Mouse (Mus musculus) embryonic facial prominence, embryonic 12.5 days (tissue): ENCODE results near the gene Arhgef18. TPM values are rescaled to one million over a fixed set of nuclear protein-coding genes. Genes with fewer than 3 reads are reported as not detected.

ENCODE experiments used
- ATAC-seq: fragments of 200-750 bp; cut with Nextera tagmentation; 2 replicates; pipeline ENCODE4 v1.8.0; 2017; ENCODE audit not compliant: insufficient number of reproducible peaks, insufficient read depth, low FRiP score, low TSS enrichment
- H3K27ac ChIP-seq: fragments of 300-500 bp; sonication (generic); 2 replicates; pipeline ENCODE4 v1.5.1; 2016; ENCODE audit warnings: mild to moderate bottlenecking
- H3K27me3 ChIP-seq: fragments of 300-500 bp; sonication (generic); 2 replicates; pipeline ENCODE4 v1.6.1; 2016; ENCODE audit warnings: mild to moderate bottlenecking, moderate library complexity
- H3K36me3 ChIP-seq: fragments of 300-500 bp; sonication (generic); 2 replicates; pipeline ENCODE4 v1.6.1; 2016; ENCODE audit warnings: mild to moderate bottlenecking
- H3K4me1 ChIP-seq: fragments of 300-500 bp; sonication (generic); 2 replicates; pipeline ENCODE4 v1.6.1; 2016
- H3K4me2 ChIP-seq: fragments of 300-500 bp; sonication (generic); replicated peaks from 2 replicates; pipeline ENCODE4 v1.6.1; 2016; ENCODE audit warnings: mild to moderate bottlenecking, moderate library complexity
- H3K4me3 ChIP-seq: fragments of 300-500 bp; sonication (generic); 2 replicates; pipeline ENCODE4 v1.5.1; 2016; ENCODE audit warnings: mild to moderate bottlenecking
- H3K9ac ChIP-seq: fragments of 300-500 bp; sonication (generic); 2 replicates; pipeline ENCODE4 v1.6.1; 2016; ENCODE audit warnings: mild to moderate bottlenecking, moderate library complexity
- H3K9me3 ChIP-seq: fragments of 300-500 bp; sonication (generic); 2 replicates; pipeline ENCODE4 v1.6.1; 2016; ENCODE audit warnings: mild to moderate bottlenecking, moderate library complexity
- WGBS: fragments of 180-500 bp; shearing (Covaris S2); methylation state at CpG from one replicate; pipeline ENCODE4 v1.1.7; 2016; 5-methylcytosine and 5-hydroxymethylcytosine counted together
- polyA plus RNA-seq: library from polyadenylated mRNA; unstranded; fragments of >200 nt; fragmentation: Nextera tagmentation; extraction: Ambion mirVana; gene quantifications from 2 replicates; pipeline ENCODE4 v1.2.1, GENCODE M21; 2016

Gene Arhgef18
- polyA plus RNA-seq, 1 experiment from 2014 or later = 13.0 TPM

DNA sequence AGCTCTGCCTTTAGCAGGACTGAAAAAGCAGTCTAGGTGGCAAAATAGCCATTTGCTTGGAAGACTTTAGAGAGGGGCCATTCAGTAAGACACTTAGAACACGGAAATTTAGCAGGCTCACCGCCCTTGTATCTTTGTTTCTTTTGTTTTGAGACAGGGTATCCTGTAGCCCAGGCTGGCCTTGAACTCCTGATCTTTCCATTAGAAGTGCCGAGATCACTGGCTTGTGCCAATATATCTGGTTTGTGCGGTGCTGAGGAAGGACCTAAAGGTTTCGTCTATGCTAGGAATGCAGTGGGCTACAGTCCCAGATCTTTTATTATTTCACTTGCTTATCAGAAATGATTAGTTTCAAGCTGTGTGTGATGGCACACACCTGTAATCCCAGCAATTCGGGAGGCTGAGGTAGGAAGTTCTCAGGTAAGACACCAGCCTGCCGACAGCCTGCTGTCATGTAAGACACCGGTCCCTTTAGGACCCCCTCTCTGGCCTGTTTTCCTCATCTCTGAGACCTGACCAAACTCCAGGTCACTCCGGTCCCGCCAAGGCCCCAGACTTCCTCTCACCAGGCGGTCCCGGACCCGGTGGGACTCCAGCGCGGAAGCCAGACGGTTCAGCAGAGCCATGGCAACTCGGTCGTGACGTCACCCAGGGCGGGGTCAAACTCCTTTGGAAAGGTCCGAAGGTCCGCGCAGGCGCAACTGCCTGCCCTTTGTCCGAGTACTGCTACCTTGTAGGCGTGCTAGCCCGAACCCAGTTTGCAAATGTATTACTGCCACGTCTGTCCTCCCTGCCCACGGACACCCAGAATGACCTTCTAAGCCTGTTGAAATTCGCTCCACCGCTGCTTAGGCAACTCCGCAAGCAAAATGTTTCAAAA, 74.4 kb downstream of the Arhgef18 start, which contains the start of gene Pex11g:
Gene Pex11g, minus strand, starts transcription at position 675 of the 880 bp plus-strand sequence.
- Histone ChIP-seq H3K27me3 (no peaks in the 10 kb centered on the region), H3K4me3 (peak within 1 kb of the TSS; percentile 44), H3K36me3 (no peaks in the 10 kb centered on the region), H3K9me3 (no peaks in the 10 kb centered on the region), H3K9ac (peak within 1 kb of the TSS; percentile 53), H3K27ac (peak within 1 kb of the TSS; percentile 67), H3K4me2 (peak within 1 kb of the TSS; percentile 56), H3K4me1 (peaks cover 6% of the 10 kb centered on the region; the same call in 1 of the 2 replicates)
- 8% methylated on average over 32 of the region's 32 CpGs for WGBS
- peak; percentile 83 for ATAC-seq

DNA sequence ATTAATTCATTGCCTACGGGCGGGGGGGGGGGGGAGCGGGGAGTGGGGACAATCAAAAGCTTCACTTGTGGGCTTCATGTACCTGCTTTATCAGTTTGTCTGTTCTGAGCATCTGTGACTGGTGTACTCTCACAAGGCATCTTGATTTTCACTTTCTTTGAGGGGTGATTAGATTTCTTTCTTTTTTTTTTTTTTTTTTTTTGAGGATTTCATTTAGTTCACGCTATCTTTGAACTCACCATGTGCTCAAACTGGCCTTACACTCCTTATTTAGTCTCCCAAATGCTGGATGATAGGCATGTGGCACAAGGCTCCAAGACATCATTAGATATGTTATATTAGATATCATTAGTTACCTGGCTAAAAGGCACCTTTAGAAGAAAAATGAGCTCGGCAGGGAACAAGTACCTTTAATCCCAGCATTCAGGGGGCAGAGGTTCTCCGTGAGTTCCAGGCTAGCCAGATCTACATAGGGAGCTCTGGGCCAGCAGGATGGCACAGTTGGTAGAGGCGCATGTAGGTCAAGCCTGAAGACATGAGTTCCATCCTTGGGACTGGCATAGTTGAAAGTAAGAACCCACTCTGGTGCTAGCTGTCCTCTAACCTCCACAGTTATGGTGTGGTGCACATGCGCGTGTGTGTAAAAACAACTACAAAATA, 75.2 kb downstream of the Arhgef18 start:
- Histone ChIP-seq H3K36me3 (no peaks in the 10 kb centered on the region), H3K4me3 (peak overlapping the region; percentile 44), H3K9me3 (no peaks in the 10 kb centered on the region), H3K27me3 (no peaks in the 10 kb centered on the region), H3K4me1 (peaks cover 6% of the 10 kb centered on the region; the same call in 1 of the 2 replicates), H3K4me2 (peak overlapping the region; percentile 56), H3K27ac (peak overlapping the region; percentile 67), H3K9ac (peak overlapping the region; percentile 53)
- no peak for ATAC-seq
- WGBS = 53% methylated on average over 9 of the region's 9 CpGs

DNA sequence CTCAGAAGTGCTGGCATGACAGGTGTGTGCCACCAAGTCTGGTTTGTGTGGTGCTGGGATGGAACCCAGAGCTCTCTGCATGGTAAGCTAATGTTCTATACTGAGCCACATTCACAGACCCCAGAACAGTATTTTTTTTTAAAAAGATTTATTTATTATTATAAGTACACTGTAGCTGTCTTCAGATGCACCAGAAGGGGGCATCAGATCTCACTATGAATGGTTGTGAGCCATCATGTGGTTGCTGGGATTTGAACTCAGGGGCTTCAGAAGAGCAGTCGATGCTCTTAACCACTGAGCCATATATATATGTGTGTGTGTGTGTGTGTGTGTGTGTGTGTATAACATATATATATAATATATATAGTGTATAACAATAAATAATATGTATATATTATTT, 76.0 kb downstream of the Arhgef18 start:
- Histone ChIP-seq H3K36me3 (no peaks in the 10 kb centered on the region), H3K4me3 (no peak overlapping the region), H3K9me3 (no peaks in the 10 kb centered on the region), H3K4me2 (no peak overlapping the region), H3K4me1 (peaks cover 6% of the 10 kb centered on the region; the same call in 1 of the 2 replicates), H3K27ac (no peak overlapping the region), H3K9ac (no peak overlapping the region), H3K27me3 (no peaks in the 10 kb centered on the region)
- 100% methylated on average over 1 of the region's 1 CpGs for WGBS
- ATAC-seq = no peak

DNA sequence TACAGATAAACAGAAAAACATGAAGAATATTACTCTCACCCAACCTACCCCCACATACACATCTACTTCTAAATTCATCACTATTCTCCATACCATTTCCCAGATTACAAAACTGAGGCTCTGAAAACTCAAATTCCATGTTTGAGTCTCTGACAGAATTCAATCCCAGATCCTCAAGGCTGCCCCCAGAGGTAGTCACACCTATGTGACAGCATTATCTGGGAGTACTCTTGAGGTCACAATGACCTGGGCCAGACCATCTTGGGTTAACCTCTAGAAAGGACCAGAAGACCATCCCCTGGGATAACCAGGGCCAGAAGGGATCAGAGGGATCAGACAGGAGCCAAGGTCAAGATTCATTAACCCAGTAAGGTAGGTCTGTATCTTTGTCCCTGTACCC, 77.8 kb downstream of the Arhgef18 start, which contains the start of gene Tex45:
Gene Tex45, plus strand, starts transcription at position 301 of the 400 bp plus-strand sequence.
- Histone ChIP-seq H3K27me3 (peaks cover 4% of the 10 kb centered on the region; the same call in 1 of the 2 replicates), H3K9me3 (no peaks in the 10 kb centered on the region), H3K36me3 (no peaks in the 10 kb centered on the region), H3K9ac (no peak within 1 kb of the TSS), H3K4me3 (no peak within 1 kb of the TSS), H3K4me2 (no peak within 1 kb of the TSS), H3K4me1 (peaks cover 6% of the 10 kb centered on the region; the same call in 1 of the 2 replicates), H3K27ac (no peak within 1 kb of the TSS)
- ATAC-seq = no peak

DNA sequence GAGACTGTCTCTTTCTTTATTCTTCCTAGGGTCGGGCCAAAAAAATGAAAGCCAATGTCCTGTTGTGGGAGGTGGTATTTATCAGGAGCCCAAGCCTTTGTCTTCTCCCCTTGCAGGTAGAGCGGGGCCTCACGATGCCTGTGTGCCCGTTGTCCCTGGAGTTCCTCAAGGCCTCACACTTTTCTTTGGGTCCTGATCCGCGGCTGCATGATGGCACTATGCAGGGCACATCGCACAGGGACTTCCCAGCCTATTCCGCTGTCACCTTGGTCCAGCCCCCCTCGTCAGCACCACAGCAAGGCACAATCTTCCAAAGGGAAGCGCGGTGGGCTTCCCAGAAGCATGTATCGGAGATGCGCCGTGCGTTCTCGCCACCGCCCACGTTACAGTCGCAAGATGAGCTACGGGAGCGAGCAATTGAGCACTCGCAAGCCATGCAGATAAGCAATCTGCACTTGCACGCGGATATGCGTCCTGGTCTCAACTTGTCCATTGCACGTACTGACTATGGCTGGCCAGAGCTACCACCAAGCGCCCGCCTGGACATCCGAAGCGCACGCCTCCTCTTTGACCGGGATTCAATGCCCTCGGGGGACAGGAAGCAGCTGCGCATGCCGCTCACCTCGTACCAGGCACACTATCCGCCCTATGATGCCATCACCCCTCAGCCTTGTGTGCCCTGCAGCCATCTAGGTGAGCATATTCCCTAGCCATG, 83.1 kb downstream of the Arhgef18 start:
- Histone ChIP-seq H3K27me3 (peaks cover 21% of the 10 kb centered on the region; the same call in 1 of the 2 replicates), H3K27ac (no peak overlapping the region), H3K4me2 (peak overlapping the region; percentile 52), H3K36me3 (no peaks in the 10 kb centered on the region), H3K4me1 (0 out of 2 replicates have a peak, but pooled peaks cover 5% of the 10 kb centered on the region), H3K4me3 (peak overlapping the region; percentile 26), H3K9ac (no peak overlapping the region), H3K9me3 (no peaks in the 10 kb centered on the region)
- ATAC-seq = no peak
- 17% methylated on average over 37 of the region's 37 CpGs for WGBS

DNA sequence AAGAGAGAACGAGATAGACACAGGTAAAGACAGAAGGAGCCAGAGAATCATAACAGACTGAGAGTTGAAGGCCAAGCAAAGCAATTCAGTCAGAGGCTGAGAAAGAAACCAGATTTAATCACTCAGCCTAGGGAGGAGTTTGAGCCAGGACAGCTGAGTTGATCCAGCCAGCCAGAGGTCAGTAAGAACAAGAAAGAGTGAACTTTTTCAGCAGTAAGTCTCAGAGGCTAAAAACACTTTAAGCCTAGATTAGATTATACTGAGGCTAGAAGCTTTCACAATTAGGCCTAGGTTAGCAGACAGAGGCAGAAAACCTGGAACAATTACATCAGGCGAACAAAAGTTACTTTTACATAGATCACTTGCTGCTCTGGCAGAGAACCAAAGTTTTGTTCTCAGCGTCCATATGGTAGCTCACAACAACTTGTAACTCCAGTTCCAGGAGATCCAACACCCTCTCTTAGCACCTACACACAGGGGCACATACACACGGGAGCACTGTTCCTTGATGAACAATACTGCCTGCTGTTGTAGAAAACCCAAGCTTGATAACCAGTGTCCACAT, 87.5 kb downstream of the Arhgef18 start:
- Histone ChIP-seq H3K36me3 (no peaks in the 10 kb centered on the region), H3K27ac (no peak overlapping the region), H3K27me3 (peaks cover 20% of the 10 kb centered on the region; the same call in 1 of the 2 replicates), H3K4me1 (0 out of 2 replicates have a peak, but pooled peaks cover 5% of the 10 kb centered on the region), H3K4me3 (no peak overlapping the region), H3K9me3 (no peaks in the 10 kb centered on the region), H3K9ac (no peak overlapping the region), H3K4me2 (no peak overlapping the region)
- WGBS = 69% methylated on average over 4 of the region's 4 CpGs
- no peak for ATAC-seq

DNA sequence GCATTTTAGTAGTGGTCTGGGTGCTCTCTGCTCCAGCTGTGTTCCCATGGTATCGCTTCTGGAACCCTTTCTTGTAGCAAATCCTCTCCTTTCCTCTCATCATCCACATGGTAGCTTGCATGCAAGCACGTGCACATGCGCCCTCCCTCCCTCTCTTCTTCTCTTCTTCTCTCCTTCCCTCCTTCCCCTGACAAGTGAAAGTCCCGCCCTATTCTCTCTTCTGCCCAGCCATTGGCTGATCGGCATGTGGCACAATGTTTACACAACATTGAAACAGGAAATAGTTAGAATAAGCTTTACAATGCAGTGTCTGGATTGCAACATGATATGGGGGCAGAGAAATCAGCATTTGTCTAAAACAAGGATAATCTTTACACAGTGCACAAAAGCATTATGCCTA, 88.8 kb downstream of the Arhgef18 start:
- ATAC-seq = no peak
- WGBS = 68% methylated on average over 5 of the region's 5 CpGs
- Histone ChIP-seq H3K9ac (no peak overlapping the region), H3K9me3 (no peaks in the 10 kb centered on the region), H3K27ac (no peak overlapping the region), H3K36me3 (no peaks in the 10 kb centered on the region), H3K4me2 (no peak overlapping the region), H3K4me1 (no peaks in the 10 kb centered on the region), H3K4me3 (no peak overlapping the region), H3K27me3 (peaks cover 8% of the 10 kb centered on the region; the same call in 1 of the 2 replicates)

DNA sequence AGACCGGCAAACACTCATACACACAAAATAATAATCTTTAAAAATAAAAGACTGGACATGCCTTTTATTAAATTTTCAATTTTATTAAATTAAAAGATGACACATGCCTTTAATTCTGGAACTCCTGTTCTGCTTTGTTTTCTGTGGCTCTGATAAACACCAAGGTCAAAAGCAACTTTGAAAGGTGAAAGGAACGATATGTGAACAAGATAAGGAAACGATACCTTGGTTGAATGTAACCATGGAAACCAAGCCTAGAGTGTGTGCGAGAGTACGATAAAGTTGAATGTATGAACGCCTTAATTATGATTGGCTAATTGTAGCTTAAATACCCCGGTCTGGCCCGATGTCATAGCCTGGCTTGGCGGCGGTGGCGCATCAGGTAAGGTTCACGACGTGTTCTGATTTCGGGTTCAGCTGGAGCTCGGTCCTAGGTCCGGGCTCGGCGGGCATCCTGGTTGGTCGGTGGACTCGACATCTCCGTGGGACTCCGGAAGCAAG, 89.5 kb downstream of the Arhgef18 start:
- H3K4me3 ChIP-seq = no peak overlapping the region
- H3K27ac ChIP-seq = no peak overlapping the region
- no peak overlapping the region for H3K9ac ChIP-seq
- no peaks in the 10 kb centered on the region for H3K9me3 ChIP-seq
- WGBS = 85% methylated on average over 22 of the region's 22 CpGs
- H3K4me1 ChIP-seq = no peaks in the 10 kb centered on the region
- no peak for ATAC-seq
- H3K36me3 ChIP-seq = no peaks in the 10 kb centered on the region
- H3K4me2 ChIP-seq = no peak overlapping the region
- H3K27me3 ChIP-seq = 0 out of 2 replicates have a peak, but pooled peaks cover 3% of the 10 kb centered on the region

DNA sequence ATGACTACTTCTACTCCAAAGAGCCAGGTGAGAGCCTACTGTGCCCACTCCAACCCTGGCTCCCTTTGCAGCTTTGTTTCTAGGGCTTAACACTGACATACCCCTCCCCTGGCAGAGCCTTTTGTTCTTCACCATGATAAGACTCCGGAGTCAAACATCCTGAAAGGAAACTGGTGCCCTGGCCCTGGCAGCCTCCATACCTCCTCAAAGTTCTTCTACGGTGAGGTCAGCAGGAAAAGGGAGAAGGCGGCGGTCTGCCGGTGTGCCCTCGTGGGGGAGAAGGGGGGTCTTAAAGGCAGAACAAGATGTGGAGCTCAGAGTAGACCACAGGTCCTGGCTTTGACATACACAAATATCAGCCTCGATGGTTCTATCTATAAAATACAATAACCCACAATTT, 90.7 kb downstream of the Arhgef18 start:
- H3K4me2 ChIP-seq = no peak overlapping the region
- H3K4me3 ChIP-seq = no peak overlapping the region
- no peak overlapping the region for H3K9ac ChIP-seq
- H3K36me3 ChIP-seq = no peaks in the 10 kb centered on the region
- H3K27ac ChIP-seq = no peak overlapping the region
- ATAC-seq = no peak
- H3K4me1 ChIP-seq = no peaks in the 10 kb centered on the region
- H3K9me3 ChIP-seq = no peaks in the 10 kb centered on the region
- 89% methylated on average over 7 of the region's 7 CpGs for WGBS
- H3K27me3 ChIP-seq = no peaks in the 10 kb centered on the region

DNA sequence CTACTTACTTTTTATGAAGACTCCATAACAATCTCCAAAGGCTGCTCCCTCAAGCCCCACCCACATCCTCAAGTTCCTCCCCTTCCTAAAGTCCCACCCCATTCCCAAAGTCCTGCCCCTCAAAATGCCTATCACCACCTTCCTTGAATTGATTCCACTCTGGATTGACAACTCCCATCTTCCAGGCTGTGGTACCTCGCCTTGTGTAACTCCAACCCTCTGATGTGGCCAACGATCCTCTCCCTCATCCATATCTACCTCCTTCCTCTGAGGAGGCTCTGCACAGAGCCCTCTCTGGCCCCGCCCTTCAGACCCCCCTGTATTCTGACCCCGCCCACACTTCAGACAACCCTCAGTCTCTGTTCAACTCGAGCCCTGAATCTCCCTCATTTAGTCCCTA, 92.4 kb downstream of the Arhgef18 start:
- H3K9me3 ChIP-seq = no peaks in the 10 kb centered on the region
- WGBS = 21% methylated on average over 5 of the region's 5 CpGs
- H3K4me2 ChIP-seq = no peak overlapping the region
- H3K36me3 ChIP-seq = no peaks in the 10 kb centered on the region
- no peaks in the 10 kb centered on the region for H3K27me3 ChIP-seq
- no peak overlapping the region for H3K9ac ChIP-seq
- H3K4me1 ChIP-seq = no peaks in the 10 kb centered on the region
- no peak overlapping the region for H3K4me3 ChIP-seq
- no peak overlapping the region for H3K27ac ChIP-seq
- no peak for ATAC-seq
